Mouse (Mus musculus) ovary, postnatal 36 days (tissue): ENCODE measurements around the gene Tsc22d1.

Experiments used
- DNase-seq: peaks from one replicate; pipeline ENCODE4 v3.0.0; 2022; ENCODE audit warnings: low spot score, mixed read lengths

The Tsc22d1 gene

DNA sequence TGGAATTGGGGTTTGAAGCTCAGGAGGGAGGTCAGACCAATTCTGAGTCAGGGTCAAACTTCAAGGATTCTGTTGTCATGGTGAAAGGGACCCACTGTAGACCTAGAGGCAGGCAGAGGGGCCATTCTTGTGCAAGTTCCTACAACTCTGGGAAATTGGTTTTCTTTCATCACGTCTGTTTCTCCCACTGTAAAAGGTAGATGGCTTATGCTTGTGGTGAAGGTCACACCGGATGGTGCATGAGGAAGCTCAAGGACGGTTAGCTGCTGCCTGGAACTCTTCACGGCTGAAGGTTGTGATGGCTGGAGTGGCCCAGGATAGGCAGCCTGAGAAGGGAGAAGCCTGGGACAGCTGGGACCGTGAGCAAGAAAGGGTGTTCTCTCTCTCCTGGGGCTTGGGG lies 103.5 kb downstream of the Tsc22d1 start:
- DNase-seq = no peak

DNA sequence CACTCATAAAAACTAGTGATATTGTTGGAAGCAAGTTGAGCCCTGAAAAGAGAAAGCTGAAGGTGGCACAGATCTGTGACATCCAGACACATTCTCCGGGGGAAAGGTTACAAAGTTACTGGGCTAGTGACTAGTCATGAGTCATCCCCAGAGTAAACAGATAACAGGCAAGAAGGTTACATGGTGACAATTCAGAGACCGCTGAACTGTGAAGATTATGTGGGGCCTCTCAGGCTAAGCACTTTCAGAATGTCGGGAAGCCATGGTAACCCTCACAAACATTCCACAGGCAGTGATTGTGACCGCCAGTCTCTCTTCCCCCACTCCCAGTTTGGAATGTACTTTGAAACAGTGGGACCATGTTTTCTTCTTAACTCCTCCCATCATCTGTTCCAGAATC lies 105.8 kb downstream of the Tsc22d1 start:
- DNase-seq = no peak

DNA sequence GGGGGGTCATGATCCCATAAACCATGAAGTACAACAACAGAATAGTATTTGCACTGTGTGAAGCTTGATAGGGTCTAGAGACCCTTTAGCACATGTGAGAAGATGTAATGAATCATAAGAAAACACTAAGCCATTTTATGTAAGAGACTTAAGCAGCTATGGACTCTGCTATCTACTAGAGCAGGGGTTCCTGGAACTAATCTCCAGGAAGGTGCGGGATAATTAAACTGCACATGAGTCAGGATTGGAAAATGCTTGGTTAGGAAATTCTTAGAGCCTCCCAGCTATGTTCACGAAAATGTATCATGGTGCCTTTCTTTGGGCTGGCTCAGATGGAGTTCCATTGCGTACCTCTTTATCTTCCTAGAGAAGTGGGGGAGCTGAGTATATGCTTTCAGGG lies 106.5 kb downstream of the Tsc22d1 start:
- no peak for DNase-seq

DNA sequence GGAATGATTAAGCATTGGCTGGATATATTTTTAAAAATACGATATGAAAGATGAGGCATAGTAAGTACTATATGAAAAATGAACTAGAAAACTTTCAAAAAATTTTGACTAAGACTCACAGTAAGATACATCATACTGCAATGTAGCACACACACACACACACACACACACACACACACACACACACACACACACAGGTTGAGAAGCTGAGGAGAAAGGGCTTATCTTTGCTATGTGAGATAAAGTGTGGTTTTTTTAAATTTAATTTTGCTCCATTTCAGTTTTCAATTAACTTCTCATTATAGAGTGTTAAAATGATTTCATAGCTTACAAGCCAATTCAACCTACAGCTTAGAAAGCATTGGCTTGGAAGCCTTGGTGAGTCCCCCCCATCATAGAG lies 108.6 kb downstream of the Tsc22d1 start:
- DNase-seq = no peak

DNA sequence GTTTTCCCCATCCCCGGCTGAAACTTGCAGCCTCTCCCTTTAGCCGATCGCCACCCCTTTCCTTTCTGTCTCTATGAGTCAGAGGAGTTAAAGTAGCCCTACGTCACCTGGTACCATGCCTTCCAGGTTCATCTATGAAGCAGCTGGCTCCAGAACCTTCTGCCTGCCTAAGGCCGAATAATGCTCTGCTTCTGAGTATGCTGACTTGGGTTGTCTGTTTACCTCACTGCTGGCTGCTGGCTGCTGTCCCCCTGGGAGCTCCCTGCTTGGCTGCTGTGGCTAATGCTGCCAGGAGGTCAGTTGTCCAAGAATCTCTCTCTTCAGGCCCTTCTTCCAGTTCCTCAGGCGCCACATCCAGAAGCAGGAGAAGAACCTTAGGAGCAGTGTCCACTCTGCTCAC lies 111.7 kb downstream of the Tsc22d1 start:
- no peak for DNase-seq

DNA sequence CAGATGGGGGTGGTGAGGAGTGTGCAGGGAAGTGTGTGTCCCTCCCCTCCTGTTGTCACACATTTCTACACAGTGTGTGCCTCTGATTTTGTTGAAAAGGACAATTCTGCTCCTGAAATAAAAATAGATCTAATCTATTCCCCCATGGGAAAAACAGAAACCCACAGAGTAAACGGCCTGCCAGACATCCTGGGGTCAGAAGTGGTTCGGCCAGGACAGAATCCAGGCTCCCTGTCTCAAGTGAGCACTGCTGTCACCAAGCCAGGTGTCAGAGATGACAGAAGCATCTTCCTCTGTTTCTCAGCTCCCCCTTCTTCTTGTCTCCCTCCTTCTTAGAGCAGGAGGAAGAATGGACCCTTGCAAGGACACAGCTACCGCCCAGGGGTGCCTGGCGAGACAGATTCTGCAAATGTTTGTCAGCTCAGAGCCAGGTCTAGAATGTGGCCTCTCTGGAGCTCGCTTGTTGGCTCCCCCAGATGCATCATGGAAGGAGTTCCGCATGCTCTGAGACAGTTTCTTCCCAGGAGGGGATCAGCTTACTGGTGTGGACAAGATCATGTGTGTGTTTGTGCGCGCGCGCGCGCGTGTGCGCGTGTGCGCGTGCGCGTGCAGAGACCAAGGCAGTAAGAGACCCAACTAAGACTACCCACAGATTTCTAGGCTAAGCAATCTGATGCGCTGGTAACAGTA lies 112.4 kb downstream of the Tsc22d1 start:
- DNase-seq = no peak

DNA sequence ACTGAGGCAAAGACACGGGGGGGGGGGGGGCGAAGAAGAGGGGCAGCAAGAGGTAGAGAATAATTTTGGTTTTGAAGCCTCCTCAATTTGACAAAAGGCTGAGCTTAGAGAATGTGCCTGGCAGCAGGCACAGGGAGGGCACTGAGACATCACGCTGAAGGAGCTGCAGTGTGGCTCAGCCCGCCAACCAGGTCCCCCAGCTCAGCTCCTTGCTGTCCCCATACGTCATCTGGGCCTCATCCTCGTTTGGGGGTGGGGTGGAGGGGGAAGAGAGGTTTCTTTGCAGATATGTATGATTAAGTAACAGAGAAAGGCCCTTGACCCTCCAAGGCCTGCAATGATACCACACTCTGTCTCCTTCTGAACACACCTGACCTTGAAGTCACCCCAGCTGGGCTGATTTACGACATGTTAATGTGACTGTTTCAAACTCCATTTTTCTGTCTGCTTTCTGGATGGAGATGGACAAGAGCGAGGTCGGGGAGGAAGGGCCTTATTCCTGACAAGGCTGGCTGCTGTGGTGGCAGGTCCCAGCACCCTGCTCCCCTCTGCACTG lies 113.1 kb downstream of the Tsc22d1 start:
- no peak for DNase-seq

DNA sequence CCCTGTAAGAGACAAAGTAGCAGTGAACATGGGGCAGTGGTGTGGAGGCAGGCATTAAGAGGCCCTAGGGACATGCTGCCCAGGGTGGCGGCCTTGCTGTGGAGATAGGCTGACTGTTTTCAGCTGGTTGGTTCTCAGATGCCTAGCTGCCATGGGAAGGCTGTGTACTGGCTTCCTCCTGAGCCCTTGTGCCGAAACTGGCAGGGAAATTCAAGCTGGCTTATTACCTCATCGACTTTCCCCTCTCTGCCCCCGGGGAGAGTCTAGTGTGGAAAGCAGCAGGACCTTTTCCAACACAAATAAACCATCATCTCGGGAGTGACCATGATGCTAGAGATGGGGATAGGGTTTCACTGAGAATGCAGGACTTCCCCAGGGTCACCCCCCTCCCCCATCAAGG lies 113.9 kb downstream of the Tsc22d1 start:
- DNase-seq = peak; percentile 37

DNA sequence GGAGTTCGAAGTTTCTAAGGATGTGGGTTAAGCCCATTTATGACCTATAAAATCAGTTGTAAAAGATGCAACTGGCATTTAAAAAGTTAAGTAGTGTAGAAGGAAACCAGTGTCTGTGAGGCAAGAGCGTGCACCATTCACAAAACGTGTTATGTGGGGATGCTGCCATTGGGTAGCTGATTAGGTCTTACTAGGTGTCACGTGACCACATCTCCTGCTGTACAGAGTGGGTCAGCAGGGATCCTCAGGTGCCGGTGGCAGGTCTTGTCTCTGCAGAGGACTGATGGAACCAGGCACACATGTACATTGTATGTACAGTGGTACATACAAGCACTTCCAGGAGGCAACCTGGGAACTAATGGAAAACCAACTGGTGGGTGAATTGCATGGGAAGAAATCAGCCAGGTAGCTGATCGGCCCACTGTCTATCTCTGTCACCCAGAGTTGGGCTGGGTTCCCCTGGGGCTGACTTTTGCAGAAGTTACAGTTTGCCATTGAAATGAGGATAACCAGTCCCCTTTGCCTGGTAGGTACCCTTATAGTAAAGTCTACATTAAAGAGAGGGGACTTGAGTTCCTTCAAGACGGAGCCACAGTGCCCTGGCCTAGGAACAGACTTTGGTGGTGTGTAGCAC lies 116.4 kb downstream of the Tsc22d1 start:
- DNase-seq = no peak

DNA sequence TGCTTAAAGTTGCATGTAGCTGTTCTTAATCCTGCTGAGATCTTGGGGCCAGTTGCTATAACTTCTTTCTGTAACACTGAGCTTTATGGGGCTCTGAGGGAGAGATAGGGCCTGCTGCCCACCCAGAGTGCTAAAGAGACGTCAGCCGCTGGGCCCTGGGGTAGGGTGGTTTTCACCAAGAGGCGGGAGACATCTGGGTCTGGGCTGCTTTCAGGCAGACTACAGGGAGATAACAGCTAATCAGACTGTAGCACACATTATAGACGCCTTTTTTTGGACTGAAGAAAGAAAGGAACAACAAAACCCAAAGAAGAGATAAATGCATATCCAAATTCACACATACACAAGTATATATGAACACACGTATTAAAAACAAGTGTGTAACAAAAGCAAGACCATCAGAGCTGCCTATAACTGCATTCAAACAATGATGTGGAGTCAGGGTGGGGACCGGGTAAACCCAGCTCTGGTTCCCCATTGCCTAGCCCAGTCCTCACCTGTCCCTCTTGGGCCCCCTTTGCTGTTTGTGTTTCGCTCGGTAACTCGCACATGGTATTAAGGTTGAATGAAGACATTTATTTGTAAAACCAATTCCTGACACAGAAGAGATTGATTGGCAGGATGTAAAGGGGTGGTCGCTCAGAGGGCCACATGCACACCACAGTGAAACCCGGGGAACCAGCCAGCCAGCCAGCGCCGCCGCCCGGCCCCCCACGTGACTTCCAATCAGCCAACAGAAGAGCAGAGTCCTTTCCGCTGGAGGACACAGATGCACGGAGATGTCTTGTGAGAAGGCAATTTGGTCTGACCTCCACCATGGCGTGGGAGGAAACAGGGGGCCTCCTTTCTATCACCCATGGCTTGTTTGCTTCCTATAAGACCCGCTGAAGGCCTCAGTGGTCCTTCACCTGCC lies 117.8 kb downstream of the Tsc22d1 start:
- peak; percentile 57 for DNase-seq

DNA sequence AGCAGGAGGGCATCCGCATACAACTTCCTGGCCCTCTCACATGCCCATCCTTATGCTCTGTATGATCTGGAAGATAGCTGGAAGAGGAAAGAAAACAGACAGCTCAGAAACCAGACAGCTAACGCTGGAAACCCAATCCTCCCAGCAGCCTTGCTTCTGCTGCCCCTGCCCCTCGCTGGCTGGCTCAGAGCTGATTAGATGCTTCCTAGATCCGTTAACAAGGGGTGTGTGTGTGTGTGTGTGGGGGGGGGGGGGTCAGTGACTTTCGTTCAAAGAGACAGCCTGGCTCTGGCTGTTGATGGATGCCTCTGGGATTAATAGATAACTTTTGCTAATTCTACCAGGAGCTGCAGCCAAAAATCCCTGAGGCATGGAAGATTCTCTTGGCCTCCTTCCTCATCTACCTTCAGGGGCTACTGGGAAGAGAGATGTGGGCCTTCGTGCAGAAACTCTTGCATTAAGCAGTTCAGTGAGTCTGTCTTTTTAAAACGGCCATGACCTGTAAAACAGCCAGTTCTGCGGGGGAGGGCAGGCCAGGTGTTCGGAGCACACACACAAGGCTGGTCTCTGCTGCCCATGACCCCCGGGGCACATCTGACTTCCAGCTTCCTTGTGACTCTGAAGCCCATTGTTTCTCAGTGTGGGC lies 118.5 kb downstream of the Tsc22d1 start:
- no peak for DNase-seq

DNA sequence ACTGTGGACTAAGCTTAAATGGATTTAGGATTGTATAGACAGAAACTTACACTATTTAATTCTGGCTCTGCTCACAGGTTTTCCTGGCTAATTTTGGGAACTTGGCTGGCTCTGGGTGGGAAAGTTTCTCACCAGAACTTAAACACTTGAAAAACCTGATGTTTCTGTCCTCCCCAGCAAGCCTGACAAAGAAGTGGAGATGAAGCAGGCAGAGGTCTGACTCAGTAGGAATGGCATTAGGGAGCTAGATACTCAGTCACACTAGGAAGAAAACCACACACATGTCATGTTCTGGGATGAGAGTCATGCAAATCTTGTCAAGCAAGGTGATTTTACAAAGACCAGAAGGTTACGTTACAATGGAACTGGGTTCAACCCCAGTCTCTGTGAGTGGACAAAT lies 120.3 kb downstream of the Tsc22d1 start:
- no peak for DNase-seq

DNA sequence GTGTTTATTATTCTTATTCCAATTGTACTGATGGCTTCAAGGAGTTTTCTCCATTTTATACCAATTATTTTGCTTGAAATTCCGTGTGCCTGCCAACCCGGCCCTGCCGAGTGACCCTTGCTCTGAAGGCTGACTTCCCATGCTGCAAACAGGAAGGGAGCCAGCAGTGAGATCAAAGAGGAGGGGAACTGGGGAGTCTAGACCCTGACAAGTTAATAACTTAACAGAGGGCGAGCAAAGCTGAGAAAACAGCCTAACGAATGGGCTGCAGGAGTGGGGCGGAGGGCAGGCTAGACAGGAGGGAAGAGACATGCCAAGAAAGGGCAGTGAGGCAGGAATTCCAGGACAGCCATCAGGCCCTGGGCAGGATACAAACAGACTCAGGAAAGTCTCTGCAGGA lies 122.2 kb downstream of the Tsc22d1 start:
- DNase-seq = peak; percentile 40

DNA sequence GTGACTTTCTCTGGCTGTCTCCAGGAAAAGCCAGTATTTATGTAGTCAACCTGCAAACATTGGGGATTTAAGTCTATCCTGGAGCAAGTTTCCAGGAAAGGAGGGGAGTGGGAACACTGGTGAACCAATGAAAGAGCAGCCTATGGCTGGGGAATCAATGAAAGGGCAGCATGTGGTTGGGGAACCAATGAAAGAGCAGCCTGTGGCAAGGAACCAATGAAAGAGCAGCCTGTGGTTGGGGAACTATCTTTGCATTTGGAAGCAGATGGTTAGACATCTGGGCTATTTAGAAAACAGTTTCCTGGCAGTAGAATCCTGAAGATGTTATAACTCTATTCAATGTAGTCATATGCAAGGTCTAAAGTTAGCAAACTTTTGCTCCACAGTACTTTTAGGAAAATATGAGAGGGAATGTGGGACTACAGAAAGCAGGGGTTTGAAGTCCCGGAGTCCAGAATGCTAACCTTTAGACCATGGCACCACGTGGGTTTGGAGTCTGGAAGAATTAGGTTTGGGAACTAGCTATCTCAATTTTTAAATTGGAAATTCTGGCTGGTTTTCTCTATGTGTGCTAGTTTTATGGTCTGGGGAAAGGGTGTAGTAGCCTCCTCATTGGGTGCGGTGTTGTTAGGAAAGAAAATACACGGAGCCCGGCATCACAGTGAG lies 125.4 kb downstream of the Tsc22d1 start:
- DNase-seq = no peak

DNA sequence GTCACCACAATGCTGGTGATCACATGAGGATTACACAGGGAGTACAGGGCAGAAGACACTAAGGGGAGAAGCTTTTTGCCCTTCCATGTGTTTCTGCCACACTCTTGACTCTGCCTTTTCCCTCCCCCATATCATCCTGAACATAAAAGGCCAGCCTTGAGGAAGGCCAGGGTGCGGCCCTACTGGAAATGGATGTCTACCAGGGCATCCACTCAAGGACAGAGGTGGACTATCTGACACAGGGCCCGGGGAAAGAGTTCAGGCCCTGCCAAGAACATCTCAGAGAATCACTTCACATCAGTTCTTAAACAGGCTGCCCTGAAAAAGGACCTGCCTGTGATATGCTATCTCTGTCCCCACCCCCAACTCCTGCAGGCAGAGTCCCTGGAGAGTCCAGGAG lies 126.6 kb downstream of the Tsc22d1 start:
- DNase-seq = no peak

DNA sequence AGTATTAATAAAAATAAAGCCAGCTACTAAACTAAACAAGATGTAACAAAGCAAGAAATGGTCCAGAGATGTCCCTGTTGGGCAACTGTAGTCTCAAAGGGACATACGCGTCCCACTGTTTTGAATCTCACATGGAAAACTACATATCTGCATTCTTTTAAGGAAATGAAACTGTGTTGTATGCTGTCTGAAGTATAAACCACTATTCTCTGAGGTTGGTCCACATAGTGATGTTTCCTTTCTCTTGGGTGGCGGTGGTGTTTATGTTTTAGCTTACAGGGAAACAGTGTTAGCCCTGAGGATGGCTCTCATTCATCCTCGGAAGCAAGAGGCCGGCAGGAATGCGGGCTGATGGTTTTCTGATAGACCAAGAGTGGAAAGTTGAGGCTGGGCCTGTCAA lies 129.4 kb downstream of the Tsc22d1 start:
- DNase-seq = no peak

DNA sequence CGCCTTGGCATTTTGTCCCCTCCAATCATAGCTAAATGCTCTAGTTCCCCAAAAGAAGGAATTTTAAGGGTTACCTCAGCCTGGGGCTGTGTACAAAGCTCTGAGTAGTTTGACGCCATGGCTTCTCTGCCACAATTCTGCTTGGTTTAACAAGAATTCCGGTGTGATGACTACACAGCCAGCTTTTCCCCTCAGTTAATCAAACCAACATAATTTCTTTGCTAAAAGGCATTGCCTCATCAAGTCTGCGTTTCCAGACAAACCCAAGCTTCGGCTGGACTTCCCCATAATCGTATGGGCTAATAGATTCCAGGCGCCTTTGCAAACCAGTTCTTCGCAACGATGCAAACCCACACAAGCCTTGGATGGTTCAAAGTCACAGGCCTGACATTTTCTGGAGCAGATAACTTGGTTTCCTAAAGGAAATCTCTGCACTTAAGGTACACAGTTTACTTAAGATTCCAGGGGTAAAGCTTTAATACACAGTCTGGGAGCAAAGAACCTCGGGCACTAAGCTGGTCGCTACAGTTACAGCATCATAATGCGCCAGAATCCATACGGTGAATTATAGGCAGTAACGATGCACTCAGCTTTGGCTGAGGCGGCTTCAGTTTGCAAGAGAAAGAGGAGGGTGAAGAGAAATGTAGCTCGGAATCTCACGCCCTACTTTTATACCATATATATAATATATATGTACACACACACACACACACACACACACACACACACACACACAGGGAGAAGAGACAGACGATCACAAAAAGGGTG lies 140.7 kb downstream of the Tsc22d1 start:
- DNase-seq = no peak

DNA sequence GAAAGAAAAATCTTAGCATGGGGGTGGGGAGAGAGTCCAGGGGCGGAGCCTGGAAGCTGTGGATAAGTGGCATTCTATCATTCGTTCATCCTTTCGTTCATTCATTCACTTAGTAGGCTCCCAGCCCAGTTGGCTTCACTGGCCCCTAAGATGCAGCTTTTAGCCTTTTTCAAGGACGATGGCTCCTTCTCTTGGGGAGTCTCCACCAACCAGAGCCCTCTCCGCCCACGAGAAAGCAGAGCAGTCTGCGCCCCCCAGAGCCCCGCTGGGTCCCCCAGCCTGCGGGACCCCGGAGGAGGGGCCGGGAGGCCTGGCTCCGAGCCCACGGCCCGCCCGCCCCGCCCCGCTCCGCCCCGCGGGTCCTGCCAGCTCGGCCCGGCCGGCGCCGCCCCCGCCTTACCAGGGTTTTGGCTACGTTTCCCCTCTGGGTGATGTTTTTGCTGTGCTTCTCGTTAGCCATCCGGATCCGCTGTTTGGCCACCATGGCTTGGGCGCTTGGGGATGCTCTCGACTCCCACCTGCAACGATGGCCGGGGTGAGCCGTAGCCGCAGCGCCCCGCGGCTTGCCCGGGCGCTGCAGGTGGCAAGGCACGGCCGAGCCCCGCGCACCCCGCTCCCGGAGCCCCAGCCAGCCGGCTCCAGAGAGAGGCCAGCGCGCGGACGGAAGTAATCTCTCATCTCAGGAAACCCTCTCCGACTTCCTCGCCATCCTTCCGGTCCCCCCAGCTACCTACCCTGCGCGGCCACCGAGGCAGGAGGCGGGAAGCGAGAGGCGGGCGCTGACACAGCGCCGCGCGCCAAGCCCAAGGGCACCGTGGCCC lies 141.5 kb downstream of the Tsc22d1 start:
- DNase-seq = peak; percentile 81

DNA sequence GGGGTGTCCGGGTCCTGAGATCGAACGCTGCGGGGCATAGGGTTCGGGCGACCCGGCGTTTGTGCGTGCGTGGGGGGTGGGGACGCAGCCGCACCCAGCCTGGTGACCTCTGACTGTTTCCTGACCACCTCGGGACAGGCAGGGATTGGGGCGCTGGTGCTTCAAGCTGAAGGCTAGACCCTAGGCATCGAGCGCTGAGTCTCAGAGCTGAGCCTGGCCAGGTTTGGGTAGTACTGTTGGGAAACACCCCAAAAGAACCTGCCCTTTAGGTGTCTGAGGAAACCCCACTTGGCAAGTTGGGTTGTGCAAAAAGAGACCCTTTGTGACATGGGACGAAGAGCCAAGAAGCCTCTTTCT lies 142.1 kb downstream of the Tsc22d1 start, which contains the start of gene Serp2:
Serp2 (minus strand) TSS at position 38 of the 357 bp plus-strand sequence.
- no peak for DNase-seq
